Mouse (Mus musculus) lung, adult 2 months (tissue): ENCODE measurements around the gene Tspan32. TPM values are rescaled to one million over a fixed set of nuclear protein-coding genes. Genes with fewer than 3 reads are reported as not detected.
A peak's percentile ranks its signal among the peaks of the same experiment; 100 is the strongest.

Experiments used
- DNase-seq: peaks from one replicate; pipeline ENCODE4 v3.0.0; 2022
- H3K4me1 ChIP-seq: fragments of 200-500 bp; 2 replicates; pipeline ENCODE4 v1.6.1; 2011; ENCODE audit warnings: low read length; ENCODE audit not compliant: control insufficient read depth, insufficient read depth
- H3K4me3 ChIP-seq: fragments of 200-500 bp; replicated peaks from 2 replicates; pipeline ENCODE3; 2011; ENCODE audit warnings: low read depth, mild to moderate bottlenecking, control low read depth, low read length; ENCODE audit errors: extremely low read depth
- CTCF ChIP-seq: fragments of 200-500 bp; IDR thresholded peaks from 2 replicates; pipeline ENCODE4 v1.5.1; 2011; ENCODE audit warnings: mild to moderate bottlenecking, low read length, control low read depth; ENCODE audit not compliant: insufficient read depth
- POLR2A ChIP-seq: fragments of 200-500 bp; IDR thresholded peaks from 2 replicates; pipeline ENCODE4 v1.6.1; 2011; ENCODE audit warnings: low read depth, mild to moderate bottlenecking, control low read depth, low read length, borderline replicate concordance; ENCODE audit errors: extremely low read depth
- WGBS: fragments of 180-500 bp; shearing (Covaris S2); methylation state at CpG from one replicate; pipeline ENCODE4 v1.1.7; 2018; 5-methylcytosine and 5-hydroxymethylcytosine counted together
- polyA plus RNA-seq: library from polyadenylated mRNA; depleted of rRNA; stranded (reverse); fragments of >200 nt; gene quantifications from 2 replicates; pipeline ENCODE4 v1.2.3, GENCODE M21; 2012

Gene Tspan32
- polyA plus RNA-seq, 1 experiment, result 11.5 TPM

DNA sequence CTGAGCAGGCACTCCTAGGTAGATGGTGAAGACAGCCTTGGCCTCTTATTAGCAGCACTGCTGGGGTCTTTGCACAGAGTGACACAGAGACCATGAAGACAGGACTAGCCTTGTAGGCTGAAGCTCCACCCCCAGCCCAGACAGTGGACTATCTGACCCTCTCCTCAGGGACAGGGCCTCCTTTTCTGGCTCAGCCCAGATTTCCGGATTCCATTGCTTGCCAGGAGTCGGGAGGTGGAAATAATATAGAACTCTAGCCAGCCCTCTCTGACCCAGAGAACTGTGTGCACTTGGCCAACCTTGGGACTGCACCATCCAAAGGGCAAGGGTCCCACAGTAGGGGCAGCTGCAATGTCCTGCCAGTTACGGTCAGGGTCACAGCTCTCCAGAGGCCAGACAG, 37.2 kb downstream of the Tspan32 start:
- TF ChIP-seq POLR2A (no peak), CTCF (no peak)
- WGBS, result 47% methylated on average over 3 of the region's 3 CpGs
- DNase-seq, result no peak
- Histone ChIP-seq H3K4me1 (peaks cover 18% of the 10 kb centered on the region), H3K4me3 (no peak overlapping the region)

DNA sequence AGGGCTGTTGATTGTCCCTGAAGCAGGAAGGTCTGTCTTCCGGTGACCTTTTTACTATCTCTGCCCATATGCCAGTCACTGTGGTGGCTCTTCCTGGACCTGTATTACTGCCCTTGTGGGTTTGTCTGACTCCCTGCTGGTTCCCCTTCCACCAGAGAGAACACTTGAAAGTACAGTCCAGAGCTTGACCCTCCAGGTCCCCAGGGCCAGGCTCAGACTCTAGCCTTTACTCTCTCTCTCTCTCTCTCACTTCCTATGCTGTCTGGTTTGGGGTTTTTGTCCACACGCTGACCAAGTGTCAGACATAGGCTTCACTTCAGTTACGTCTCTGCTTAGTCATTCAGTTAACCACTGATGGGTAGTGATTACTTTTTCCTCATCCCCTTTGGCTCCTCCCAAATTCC, 38.1 kb downstream of the Tspan32 start:
- Histone ChIP-seq H3K4me3 (no peak overlapping the region), H3K4me1 (peaks cover 18% of the 10 kb centered on the region)
- no peak for DNase-seq
- TF ChIP-seq CTCF, result no peak
- TF ChIP-seq POLR2A, result no peak
- WGBS, result 72% methylated on average over 3 of the region's 3 CpGs

DNA sequence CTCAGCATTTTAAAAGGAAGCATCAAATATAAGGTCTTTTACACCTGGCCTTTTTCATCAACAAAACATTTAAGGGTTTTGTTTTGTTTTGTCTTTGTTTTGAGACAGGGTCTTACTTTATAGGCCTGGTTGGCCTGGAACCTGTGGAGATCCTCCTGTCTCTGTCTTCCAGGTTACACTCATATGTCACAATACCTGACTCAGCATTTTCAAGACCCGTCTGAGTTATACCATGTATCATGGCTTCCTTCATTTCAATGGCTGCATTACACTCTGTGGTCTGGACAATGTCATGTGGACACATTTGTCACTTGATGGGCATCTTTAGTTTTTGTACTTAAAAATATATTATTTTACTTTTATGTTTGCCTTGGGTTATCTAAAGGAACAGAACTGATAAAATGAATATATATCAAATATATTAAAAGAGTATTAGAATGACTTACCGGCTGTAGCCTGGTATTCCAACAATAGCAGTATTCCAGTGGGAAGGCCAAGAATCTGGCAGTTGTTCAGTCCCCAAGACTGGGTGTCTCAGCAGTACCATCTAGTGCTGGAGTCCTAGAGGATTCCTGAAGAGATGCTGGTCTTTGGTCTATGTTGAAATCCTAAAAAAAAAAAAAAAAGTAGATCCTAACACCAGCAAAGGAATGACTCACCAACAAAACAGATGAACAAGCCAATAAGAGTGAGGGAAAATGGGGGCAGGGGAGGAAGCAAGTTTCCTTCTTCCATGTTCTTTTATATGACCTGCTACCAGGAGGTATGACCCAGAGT, 39.4 kb downstream of the Tspan32 start:
- 79% methylated on average over 2 of the region's 2 CpGs for WGBS
- DNase-seq, result no peak
- TF ChIP-seq POLR2A (no peak), CTCF (no peak)
- Histone ChIP-seq H3K4me3 (no peak overlapping the region), H3K4me1 (peaks cover 18% of the 10 kb centered on the region)

DNA sequence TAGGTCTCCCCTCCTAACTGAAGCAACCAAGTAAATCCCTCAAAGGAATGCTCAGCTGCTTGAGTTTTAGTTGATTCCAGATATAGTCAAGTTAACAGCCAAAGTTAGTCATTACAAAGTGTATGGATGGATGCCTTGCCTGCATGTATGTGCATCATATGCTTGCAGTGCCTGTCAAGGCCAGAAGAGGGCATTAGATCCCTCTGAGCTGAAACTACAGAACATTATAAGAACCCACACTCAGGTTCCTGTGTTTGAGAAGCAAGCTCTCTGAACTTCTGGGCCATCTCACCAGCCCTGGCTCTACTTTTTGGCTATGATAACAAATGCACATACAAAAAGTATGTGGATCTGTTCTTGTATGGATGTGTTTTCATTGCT, 40.0 kb downstream of the Tspan32 start:
- Histone ChIP-seq H3K4me1 (peaks cover 18% of the 10 kb centered on the region), H3K4me3 (no peak overlapping the region)
- no peak for DNase-seq
- TF ChIP-seq CTCF (no peak), POLR2A (no peak)

DNA sequence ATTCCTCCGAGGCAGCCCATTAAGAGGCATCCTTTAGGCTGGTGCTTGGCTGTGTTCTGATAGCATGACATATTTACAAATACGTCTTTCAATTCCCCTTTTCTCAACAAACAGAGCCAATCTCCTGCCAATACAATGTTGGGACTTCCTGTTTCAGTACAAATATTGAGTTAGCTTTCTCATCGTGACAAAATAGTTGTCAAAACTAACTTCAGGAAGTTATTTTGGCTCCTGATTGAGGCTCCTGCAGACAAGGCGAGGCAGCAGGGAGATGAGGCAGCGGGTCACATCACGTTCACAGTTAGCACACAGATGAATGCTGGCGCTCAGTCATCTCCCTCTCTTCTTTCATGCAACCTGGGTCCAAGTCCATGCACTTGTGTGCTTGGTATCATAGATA, 41.5 kb downstream of the Tspan32 start:
- H3K4me3 ChIP-seq, result no peak overlapping the region
- no peak for TF ChIP-seq POLR2A
- no peak for TF ChIP-seq CTCF
- 34% methylated on average over 7 of the region's 7 CpGs for WGBS
- peaks cover 15% of the 10 kb centered on the region for H3K4me1 ChIP-seq
- DNase-seq, result no peak

DNA sequence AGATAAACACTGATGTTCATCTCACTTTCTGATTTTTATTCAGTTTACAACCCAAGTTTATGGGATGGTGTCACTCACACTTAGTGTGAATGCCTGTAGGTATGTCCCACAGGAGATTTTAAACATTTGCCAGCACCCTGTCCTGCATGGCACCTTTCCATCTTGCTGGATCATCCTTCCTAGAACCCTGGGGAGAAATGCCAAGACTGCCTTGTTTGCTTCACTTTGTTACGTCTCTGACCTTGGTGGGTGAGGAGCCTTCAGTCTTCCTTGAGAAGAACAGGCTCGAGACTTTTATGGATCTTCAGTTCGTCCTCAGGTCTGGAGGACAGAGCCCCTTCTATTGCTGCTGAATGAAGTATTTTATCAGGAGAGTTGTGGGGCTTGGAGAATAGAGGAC, 44.5 kb downstream of the Tspan32 start:
- no peak overlapping the region for H3K4me3 ChIP-seq
- no peak for TF ChIP-seq CTCF
- no peak for TF ChIP-seq POLR2A
- H3K4me1 ChIP-seq, result peaks cover 9% of the 10 kb centered on the region
- 77% methylated on average over 3 of the region's 3 CpGs for WGBS
- DNase-seq, result no peak

DNA sequence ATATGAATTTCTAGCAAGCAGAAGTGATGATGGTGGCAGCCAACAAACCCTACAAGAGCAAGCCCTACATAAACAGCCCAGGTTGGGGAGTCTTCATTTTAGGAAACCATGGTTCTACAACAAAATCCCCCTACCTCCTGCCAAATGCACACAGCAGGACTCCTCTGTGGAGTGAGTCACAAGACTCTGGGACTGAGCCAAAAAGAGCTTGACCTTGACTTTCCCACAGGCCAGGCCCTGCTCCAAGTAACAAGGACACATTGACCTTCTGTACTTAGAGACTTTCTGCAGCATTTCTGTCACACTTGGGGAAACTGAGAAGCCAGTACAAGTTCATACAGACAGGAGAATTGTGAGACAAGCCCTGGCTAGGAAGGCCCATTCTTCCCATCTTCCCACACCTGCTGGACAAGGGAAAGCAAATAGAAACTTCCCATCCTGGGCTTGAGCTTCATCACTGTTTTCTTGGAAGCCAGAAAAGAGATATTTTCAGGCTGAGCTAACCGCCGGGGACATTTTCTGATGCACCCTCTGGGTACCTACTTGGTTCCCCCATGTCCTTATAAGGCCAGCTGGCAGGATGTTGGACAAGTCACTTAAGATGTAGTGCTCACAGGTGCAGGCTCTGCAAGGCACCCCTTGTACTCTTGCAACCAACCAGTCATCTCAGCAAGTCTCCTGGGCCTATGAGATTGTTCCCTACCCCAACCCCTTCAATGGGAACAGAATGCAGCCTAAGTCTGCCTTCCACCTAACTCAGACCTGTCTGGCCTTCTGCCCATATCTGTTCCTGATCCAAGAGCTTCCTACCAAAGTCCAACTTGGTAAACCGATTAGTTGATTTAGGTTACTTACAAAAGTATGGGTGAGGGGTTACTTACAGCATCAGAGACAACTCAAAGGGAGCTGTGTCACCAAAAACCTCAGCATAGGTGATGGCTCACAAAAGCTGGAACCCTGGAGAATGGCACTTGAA, 45.3 kb downstream of the Tspan32 start:
- no peak for DNase-seq
- 64% methylated on average over 3 of the region's 3 CpGs for WGBS
- TF ChIP-seq CTCF, result no peak
- no peak for TF ChIP-seq POLR2A
- H3K4me3 ChIP-seq, result no peak overlapping the region
- peaks cover 13% of the 10 kb centered on the region for H3K4me1 ChIP-seq

DNA sequence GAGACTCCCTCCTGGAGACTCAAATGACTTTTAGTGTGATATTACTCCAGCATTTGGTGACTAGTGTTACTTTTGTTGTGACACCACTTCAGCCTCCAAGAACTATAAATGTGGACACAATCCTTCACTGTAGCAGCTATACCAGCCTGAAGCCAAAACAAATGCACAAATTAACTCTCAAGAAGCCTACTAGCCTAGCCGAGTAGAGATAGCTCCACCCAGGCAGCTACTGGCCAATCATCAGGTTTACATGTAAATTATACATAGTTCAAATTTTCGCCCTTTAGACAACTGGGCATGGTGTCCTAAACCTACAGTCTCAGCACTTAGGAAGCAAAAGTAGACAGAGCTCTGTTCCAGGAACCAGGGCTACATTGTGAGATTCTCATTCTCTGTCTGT, 46.5 kb downstream of the Tspan32 start:
- Histone ChIP-seq H3K4me1 (peaks cover 16% of the 10 kb centered on the region), H3K4me3 (no peak overlapping the region)
- DNase-seq, result no peak
- 53% methylated on average over 2 of the region's 2 CpGs for WGBS
- TF ChIP-seq CTCF, result no peak
- no peak for TF ChIP-seq POLR2A

DNA sequence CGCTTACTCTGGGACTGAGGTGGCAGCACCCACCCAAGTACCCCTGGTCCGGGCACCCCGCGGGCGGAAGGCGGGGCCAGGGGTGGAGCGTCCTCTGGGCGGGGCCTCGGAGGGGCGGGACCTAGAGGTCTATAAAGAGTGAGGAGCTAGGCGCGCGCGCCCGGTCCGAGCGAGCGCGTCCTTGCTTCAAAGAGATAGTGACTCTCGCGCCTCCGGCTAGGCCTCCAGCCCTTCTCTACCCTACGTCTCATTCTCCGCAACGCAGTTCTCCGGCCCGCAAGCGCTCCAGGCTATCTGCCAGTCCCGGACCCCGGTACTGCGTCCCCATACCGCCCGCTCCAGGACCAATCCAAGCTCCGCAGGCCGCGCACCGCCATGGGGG, 47.8 kb downstream of the Tspan32 start, which contains the start of gene Cd81:
TSS of gene Cd81 (plus strand) at position 114 of the 382 bp plus-strand sequence.
- peak; percentile 88 for DNase-seq
- H3K4me1 ChIP-seq, result peaks cover 20% of the 10 kb centered on the region
- WGBS, result under 1% methylated on average over 37 of the region's 37 CpGs
- peak within 1 kb of the TSS; percentile 91 for H3K4me3 ChIP-seq
- TF ChIP-seq CTCF (no peak), POLR2A (peak; percentile 96)
